Mouse (Mus musculus): ENCODE measurements around the gene 2210418O10Rik.
"Not testable (repeated sequence)": the region's sequence is repeated elsewhere in the genome, so short reads cannot be mapped to it uniquely, and the experiment has no call there.

Gene 2210418O10Rik

GRCm38 (mm10) chr2:176226269-176226668, at the start of gene 2210418O10Rik:
TSS of gene 2210418O10Rik (plus strand) at chr2:176226569.
- not testable (repeated sequence) for DNase-seq (ENCODE audit: low read depth, low spot score)

- DNase-seq (ENCODE audit: low read depth, low spot score) = not testable (repeated sequence)
These were observed 22.1 kb downstream of the 2210418O10Rik start for GRCm38 (mm10) chr2:176248519-176248918.

All from forelimb bud, embryonic 11.5 days (tissue).